Mouse (Mus musculus) T-helper 1 cell (primary cell): ENCODE measurements around the gene Tifa.
"Not testable (repeated sequence)": the region's sequence is repeated elsewhere in the genome, so short reads cannot be mapped to it uniquely, and the experiment has no call there.

Experiments used
- in situ Hi-C: fragments of 300-600 bp; cut with MboI, MseI; formaldehyde crosslinking; loops from one replicate; pipeline ENCODE4 v1.15.1; 2025; ENCODE audit warnings: high pct_unique_total_duplicates

Tifa gene

GRCm38 (mm10) chr3:127789500-127790191 lies at the start of gene Tifa:
Gene Tifa, plus strand, starts transcription at chr3:127789805.
- in situ Hi-C loops = no loop called here

- in situ Hi-C loops = no loop called here
Observed at GRCm38 (mm10) chr3:127741473-127741872, 48.1 kb upstream of the Tifa start.

GRCm38 (mm10) chr3:127743614-127744365 lies 45.8 kb upstream of the Tifa start:
- in situ Hi-C loops = no loop called here

GRCm38 (mm10) chr3:127745504-127745903 lies 44.1 kb upstream of the Tifa start:
- in situ Hi-C loops = no loop called here

- in situ Hi-C loops = no loop called here
Observed at GRCm38 (mm10) chr3:127745911-127746640, 43.5 kb upstream of the Tifa start.

- in situ Hi-C loops = no loop called here
Observed at GRCm38 (mm10) chr3:127748644-127749043, 41.0 kb upstream of the Tifa start.

- in situ Hi-C loops = no loop called here
Observed at GRCm38 (mm10) chr3:127749266-127749665, 40.3 kb upstream of the Tifa start.

GRCm38 (mm10) chr3:127749981-127750562 lies 39.5 kb upstream of the Tifa start:
- in situ Hi-C loops = loop anchor here (5.0 kb wide), 1 partner anchor 108 kb away; no protein-coding TSS in a partner anchor

- in situ Hi-C loops = no loop called here
Observed at GRCm38 (mm10) chr3:127756458-127756857, 33.1 kb upstream of the Tifa start.

- in situ Hi-C loops = no loop called here
Observed at GRCm38 (mm10) chr3:127757886-127758301, 31.7 kb upstream of the Tifa start.

- in situ Hi-C loops = no loop called here
Observed at GRCm38 (mm10) chr3:127758806-127759205, 30.8 kb upstream of the Tifa start.

- in situ Hi-C loops = no loop called here
Observed at GRCm38 (mm10) chr3:127759212-127759611, 30.4 kb upstream of the Tifa start.

GRCm38 (mm10) chr3:127762403-127762802 lies 27.2 kb upstream of the Tifa start:
- in situ Hi-C loops = no loop called here

- in situ Hi-C loops = no loop called here
Observed at GRCm38 (mm10) chr3:127763076-127763612, 26.5 kb upstream of the Tifa start.

- in situ Hi-C loops = no loop called here
Observed at GRCm38 (mm10) chr3:127764541-127764940, 25.1 kb upstream of the Tifa start.

GRCm38 (mm10) chr3:127765971-127766370 lies 23.6 kb upstream of the Tifa start:
- in situ Hi-C loops = no loop called here

- in situ Hi-C loops = no loop called here
Observed at GRCm38 (mm10) chr3:127769146-127769545, 20.5 kb upstream of the Tifa start.

GRCm38 (mm10) chr3:127780021-127780644 lies 9.5 kb upstream of the Tifa start, which contains the start of gene Alpk1:
Gene Alpk1, minus strand, starts transcription at chr3:127780527.
- in situ Hi-C loops = no loop called here

GRCm38 (mm10) chr3:127780921-127781320 lies 8.7 kb upstream of the Tifa start:
- in situ Hi-C loops = no loop called here

- in situ Hi-C loops = no loop called here
Observed at GRCm38 (mm10) chr3:127782921-127783320, 6.7 kb upstream of the Tifa start.

GRCm38 (mm10) chr3:127783680-127784079 lies 5.9 kb upstream of the Tifa start:
- in situ Hi-C loops = not testable (repeated sequence)
